Mouse (Mus musculus) intestine, postnatal 0 days (tissue): ENCODE results near the gene Cenps. TPM values are rescaled to one million over a fixed set of nuclear protein-coding genes. Genes with fewer than 3 reads are reported as not detected.
A peak's percentile ranks its signal among the peaks of the same experiment; 100 is the strongest.

Experiments
- ATAC-seq: fragments of 200-750 bp; cut with Nextera tagmentation; 2 replicates; pipeline ENCODE4 v1.8.0; 2017; ENCODE audit warnings: mild to moderate bottlenecking, moderate TSS enrichment, moderate library complexity
- H3K27ac ChIP-seq: fragments of 300-500 bp; sonication (generic); 2 replicates; pipeline ENCODE4 v1.5.1; 2014; ENCODE audit warnings: mild to moderate bottlenecking, low read depth, low read length, moderate library complexity
- H3K27me3 ChIP-seq: fragments of 300-500 bp; sonication (generic); replicated peaks from 2 replicates; pipeline ENCODE4 v1.6.1; 2014; ENCODE audit warnings: low read length, mixed read lengths; ENCODE audit not compliant: control insufficient read depth, insufficient read depth
- H3K36me3 ChIP-seq: fragments of 300-500 bp; sonication (generic); 2 replicates; pipeline ENCODE4 v1.6.1; 2014; ENCODE audit warnings: mild to moderate bottlenecking, moderate library complexity; ENCODE audit not compliant: control insufficient read depth, insufficient read depth
- H3K4me1 ChIP-seq: fragments of 300-500 bp; sonication (generic); replicated peaks from 2 replicates; pipeline ENCODE4 v1.6.1; 2014; ENCODE audit warnings: antibody characterized with exemption, low read length, mixed read lengths; ENCODE audit not compliant: control insufficient read depth, insufficient read depth
- H3K4me2 ChIP-seq: fragments of 300-500 bp; sonication (generic); replicated peaks from 2 replicates; pipeline ENCODE4 v1.6.1; 2014; ENCODE audit warnings: low read depth, mild to moderate bottlenecking, moderate library complexity
- H3K4me3 ChIP-seq: fragments of 300-500 bp; sonication (generic); 2 replicates; pipeline ENCODE4 v1.5.1; 2014; ENCODE audit warnings: low read depth, low read length
- H3K9ac ChIP-seq: fragments of 300-500 bp; sonication (generic); 2 replicates; pipeline ENCODE4 v1.6.1; 2014; ENCODE audit warnings: mild to moderate bottlenecking, low read depth, low read length
- H3K9me3 ChIP-seq: fragments of 300-500 bp; sonication (generic); 2 replicates; pipeline ENCODE4 v1.6.1; 2016; ENCODE audit warnings: mixed run types; ENCODE audit not compliant: control insufficient read depth
- CTCF ChIP-seq: sonication (generic); IDR thresholded peaks from 2 replicates; pipeline ENCODE4 v1.5.1; 2016; ENCODE audit warnings: low read depth, mild to moderate bottlenecking, control low read depth, antibody characterized with exemption, moderate library complexity
- WGBS: fragments of 180-500 bp; shearing (Covaris S2); extraction: QIAGEN DNeasy Blood & Tissue Kit; methylation state at CpG from one replicate; pipeline ENCODE4 v1.1.7; 2014; 5-methylcytosine and 5-hydroxymethylcytosine counted together
- polyA plus RNA-seq: library from polyadenylated mRNA; unstranded; fragments of >200 nt; fragmentation: Nextera tagmentation; extraction: Ambion mirVana; gene quantifications from 2 replicates; pipeline ENCODE4 v1.2.1, GENCODE M21; 2015

Gene Cenps
- polyA plus RNA-seq, 1 experiment from 2014 or later, result 12.1 TPM

- H3K27ac ChIP-seq, result no peak overlapping the region
- no peak for TF ChIP-seq CTCF
- 83% methylated on average over 11 of the region's 11 CpGs for WGBS
- H3K36me3 ChIP-seq, result peaks cover 63% of the 10 kb centered on the region
- H3K4me3 ChIP-seq, result no peak overlapping the region
- no peak overlapping the region for H3K9ac ChIP-seq
- no peak for ATAC-seq
- no peaks in the 10 kb centered on the region for H3K9me3 ChIP-seq
- H3K4me1 ChIP-seq, result no peaks in the 10 kb centered on the region
- H3K27me3 ChIP-seq, result no peaks in the 10 kb centered on the region
- H3K4me2 ChIP-seq, result no peak overlapping the region
These were observed 12.8 kb upstream of the Cenps start for GRCm38 (mm10) chr4:149150256-149150655.

- 62% methylated on average over 7 of the region's 7 CpGs for WGBS
- peaks cover 57% of the 10 kb centered on the region for H3K36me3 ChIP-seq
These were observed 12.2 kb upstream of the Cenps start for GRCm38 (mm10) chr4:149149611-149150010.

GRCm38 (mm10) chr4:149149196-149149595 is 11.8 kb upstream of the Cenps start:
- Histone ChIP-seq H3K9ac (no peak overlapping the region), H3K4me3 (no peak overlapping the region), H3K36me3 (peaks cover 53% of the 10 kb centered on the region), H3K9me3 (no peaks in the 10 kb centered on the region), H3K27ac (no peak overlapping the region), H3K4me1 (no peaks in the 10 kb centered on the region), H3K4me2 (no peak overlapping the region), H3K27me3 (no peaks in the 10 kb centered on the region)
- 83% methylated on average over 9 of the region's 9 CpGs for WGBS
- ATAC-seq, result no peak
- no peak for TF ChIP-seq CTCF

More at GRCm38 (mm10) chr4:149149611-149150010, 12.2 kb upstream of the Cenps start:
- ATAC-seq, result no peak
- Histone ChIP-seq H3K4me3 (no peak overlapping the region), H3K27me3 (no peaks in the 10 kb centered on the region), H3K4me2 (no peak overlapping the region), H3K27ac (no peak overlapping the region), H3K9ac (no peak overlapping the region), H3K4me1 (no peaks in the 10 kb centered on the region), H3K9me3 (no peaks in the 10 kb centered on the region)
- no peak for TF ChIP-seq CTCF

- Histone ChIP-seq H3K27ac (no peak overlapping the region), H3K4me1 (no peaks in the 10 kb centered on the region), H3K36me3 (peaks cover 42% of the 10 kb centered on the region), H3K27me3 (no peaks in the 10 kb centered on the region), H3K4me3 (no peak overlapping the region), H3K9me3 (no peaks in the 10 kb centered on the region), H3K4me2 (no peak overlapping the region), H3K9ac (no peak overlapping the region)
- ATAC-seq, result no peak
- TF ChIP-seq CTCF, result no peak
- WGBS, result 65% methylated on average over 4 of the region's 4 CpGs
These were observed 10.7 kb upstream of the Cenps start for GRCm38 (mm10) chr4:149148084-149148483.

DNA sequence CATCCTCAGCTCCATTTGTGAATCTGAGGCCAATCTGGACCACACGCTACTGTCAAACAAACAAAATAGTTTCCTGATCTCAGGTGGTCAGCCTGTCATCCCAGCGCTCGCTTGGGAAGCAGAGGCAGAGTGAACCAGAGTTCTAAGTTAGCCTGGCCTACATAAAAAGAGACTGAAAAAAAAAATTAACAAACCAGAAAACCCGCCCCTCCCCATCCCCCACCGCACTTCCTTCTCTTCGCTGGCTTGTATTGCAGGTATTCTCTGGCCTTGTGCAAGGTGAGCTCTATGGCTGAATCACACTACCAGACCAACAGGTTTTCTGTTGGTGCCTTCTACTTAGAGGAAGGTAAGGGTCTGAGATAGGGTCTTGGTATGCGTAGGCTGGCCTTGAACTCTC is 10.1 kb upstream of the Cenps start:
- TF ChIP-seq CTCF, result no peak
- Histone ChIP-seq H3K27ac (no peak overlapping the region), H3K4me2 (no peak overlapping the region), H3K36me3 (peaks cover 36% of the 10 kb centered on the region), H3K9ac (no peak overlapping the region), H3K27me3 (no peaks in the 10 kb centered on the region), H3K4me1 (no peaks in the 10 kb centered on the region), H3K9me3 (no peaks in the 10 kb centered on the region), H3K4me3 (no peak overlapping the region)
- 68% methylated on average over 7 of the region's 7 CpGs for WGBS
- no peak for ATAC-seq

DNA sequence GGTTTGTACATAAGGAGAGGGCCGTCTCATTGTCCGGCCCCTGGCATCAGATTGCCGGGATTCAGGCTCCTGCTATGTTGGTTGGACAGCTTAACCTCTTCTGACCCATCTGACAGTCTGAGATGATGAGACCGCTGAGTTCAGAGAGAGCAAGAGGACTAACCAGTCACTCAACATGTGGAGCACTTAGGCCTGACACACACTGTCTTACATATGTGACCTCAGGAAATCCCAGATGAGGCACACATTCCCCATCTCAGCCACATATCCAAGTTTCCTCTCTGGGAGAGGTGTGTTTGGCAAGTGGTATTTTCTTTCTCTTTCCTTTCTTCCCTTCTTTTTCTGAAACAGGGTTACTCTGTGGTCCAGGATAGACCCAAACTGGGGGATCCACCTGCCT is 7.7 kb upstream of the Cenps start:
- 80% methylated on average over 4 of the region's 4 CpGs for WGBS

GRCm38 (mm10) chr4:149144459-149144858 is 7.0 kb upstream of the Cenps start:
- H3K4me2 ChIP-seq, result no peak overlapping the region
- no peak overlapping the region for H3K27ac ChIP-seq
- H3K4me1 ChIP-seq, result no peaks in the 10 kb centered on the region
- TF ChIP-seq CTCF, result peak; percentile 99
- peaks cover 6% of the 10 kb centered on the region; the same call in 1 of the 2 replicates for H3K36me3 ChIP-seq
- whole genome bisulfite sequencing, result 2% methylated on average over 3 of the region's 3 CpGs
- no peaks in the 10 kb centered on the region for H3K27me3 ChIP-seq
- H3K9me3 ChIP-seq, result no peaks in the 10 kb centered on the region
- no peak overlapping the region for H3K9ac ChIP-seq
- no peak overlapping the region for H3K4me3 ChIP-seq
- ATAC-seq, result peak; percentile 49

More for the DNA sequence above, 7.7 kb upstream of the Cenps start:
- Histone ChIP-seq H3K9me3 (no peaks in the 10 kb centered on the region), H3K9ac (no peak overlapping the region), H3K27me3 (no peaks in the 10 kb centered on the region), H3K4me2 (no peak overlapping the region), H3K36me3 (peaks cover 12% of the 10 kb centered on the region; the same call in 1 of the 2 replicates), H3K4me1 (no peaks in the 10 kb centered on the region), H3K27ac (no peak overlapping the region), H3K4me3 (no peak overlapping the region)
- TF ChIP-seq CTCF, result no peak
- ATAC-seq, result no peak
